Mouse (Mus musculus): ENCODE results near the gene Olfr1186.

DNA sequence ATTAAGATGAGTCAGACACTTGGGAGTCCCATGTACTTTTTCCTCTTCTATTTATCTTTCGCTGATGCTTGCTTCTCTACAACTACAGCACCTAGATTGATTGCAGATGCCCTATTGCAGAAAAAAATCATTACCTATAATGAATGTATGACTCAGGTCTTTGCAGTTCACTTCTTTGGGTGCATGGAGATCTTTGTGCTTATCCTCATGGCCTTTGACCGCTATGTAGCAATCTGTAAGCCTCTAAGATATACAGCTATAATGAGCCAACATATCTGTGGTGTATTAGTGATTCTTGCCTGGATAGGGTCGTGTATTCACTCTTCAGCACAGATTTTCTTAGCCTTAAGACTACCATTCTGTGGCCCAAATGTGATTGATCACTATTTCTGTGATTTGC, 7.4 kb downstream of the Olfr1186 start:
- TF ChIP-seq CTCF (IDR thresholded peaks at IDR 0.05; ENCODE audit: borderline replicate concordance, extremely low read depth, insufficient read depth, insufficient read length) (no peak), POLR2A (IDR thresholded peaks at IDR 0.05; ENCODE audit: borderline replicate concordance, extremely low read depth, insufficient read depth, insufficient read length, poor library complexity, severe bottlenecking) (no peak)
